Mouse (Mus musculus): ENCODE data around the gene Ube2k. TPM values are rescaled to one million over a fixed set of nuclear protein-coding genes. Genes with fewer than 3 reads are reported as not detected.

Gene Ube2k
- polyA plus RNA-seq (2017; shearing (Covaris generic)): 122 TPM

GRCm38 (mm10) chr5:65536751-65537419, at the start of gene Ube2k, which contains the start of gene Smim14:
TSS of gene Ube2k (plus strand) at chr5:65537233.
TSS of gene Smim14 (minus strand) at chr5:65537184.

GRCm38 (mm10) chr5:65492716-65493531, 44.1 kb upstream of the Ube2k start, which contains the start of gene Gm43552:
TSS of gene Gm43552 (minus strand) at chr5:65492833.

Other genes starting within 250 kb of the Ube2k start
- gene Rfc1, start 201.6 kb upstream of the Ube2k start, polyA plus RNA-seq (2017; shearing (Covaris generic)): 42.8 TPM
- 0.12 TPM for gene Klb, start 188.9 kb upstream of the Ube2k start, polyA plus RNA-seq (2017; shearing (Covaris generic))
- gene Rpl9, start 145.8 kb upstream of the Ube2k start, polyA plus RNA-seq (2017; shearing (Covaris generic)): 1,101 TPM
- 27.3 TPM for gene Lias, start 145.7 kb upstream of the Ube2k start, polyA plus RNA-seq (2017; shearing (Covaris generic))
- 24.8 TPM for gene Ugdh, start 101.3 kb upstream of the Ube2k start, polyA plus RNA-seq (2017; shearing (Covaris generic))
- gene Gm43552, start 44.4 kb upstream of the Ube2k start, polyA plus RNA-seq (2017; shearing (Covaris generic)): 5.9 TPM
- gene Smim14, start within 50 bp of the Ube2k start, polyA plus RNA-seq (2017; shearing (Covaris generic)): 140 TPM
- gene Pds5a, start 161.0 kb downstream of the Ube2k start, polyA plus RNA-seq (2017; shearing (Covaris generic)): 136 TPM
- 17.4 TPM for gene N4bp2, start 226.3 kb downstream of the Ube2k start, polyA plus RNA-seq (2017; shearing (Covaris generic))